Mouse (Mus musculus): ENCODE measurements around the gene Gmppa.

The Gmppa gene

GRCm38 (mm10) chr1:75455433-75455832 is 19.7 kb downstream of the Gmppa start:
- DNase-seq (ENCODE audit: low read depth, low spot score), result no peak

GRCm38 (mm10) chr1:75455948-75456347 is 20.2 kb downstream of the Gmppa start:
- no peak for DNase-seq (ENCODE audit: low read depth, low spot score)

GRCm38 (mm10) chr1:75456746-75457564 is 21.2 kb downstream of the Gmppa start:
- DNase-seq (ENCODE audit: low read depth, low spot score), result no peak

GRCm38 (mm10) chr1:75457710-75458024 is 21.9 kb downstream of the Gmppa start:
- DNase-seq (ENCODE audit: low read depth, low spot score), result no peak

GRCm38 (mm10) chr1:75458025-75458788 is 22.5 kb downstream of the Gmppa start:
- no peak for DNase-seq (ENCODE audit: low read depth, low spot score)

- no peak for DNase-seq (ENCODE audit: low read depth, low spot score)
Observed at GRCm38 (mm10) chr1:75458789-75459684, 23.3 kb downstream of the Gmppa start.

- DNase-seq (ENCODE audit: low read depth, low spot score), result no peak
Observed at GRCm38 (mm10) chr1:75460297-75460696, 24.6 kb downstream of the Gmppa start.

- DNase-seq (ENCODE audit: low read depth, low spot score), result no peak
Observed at GRCm38 (mm10) chr1:75462636-75463035, 26.9 kb downstream of the Gmppa start.

GRCm38 (mm10) chr1:75463652-75464204 is 28.0 kb downstream of the Gmppa start:
- no peak for DNase-seq (ENCODE audit: low read depth, low spot score)

GRCm38 (mm10) chr1:75467215-75467927 is 31.6 kb downstream of the Gmppa start:
- DNase-seq (ENCODE audit: low read depth, low spot score), result peak; percentile 67

- no peak for DNase-seq (ENCODE audit: low read depth, low spot score)
Observed at GRCm38 (mm10) chr1:75469287-75469825, 33.6 kb downstream of the Gmppa start.

- no peak for DNase-seq (ENCODE audit: low read depth, low spot score)
Observed at GRCm38 (mm10) chr1:75476441-75476840, 40.7 kb downstream of the Gmppa start.

- peak; percentile 81 for DNase-seq (ENCODE audit: low read depth, low spot score)
Observed at GRCm38 (mm10) chr1:75477264-75477965, 41.7 kb downstream of the Gmppa start.

GRCm38 (mm10) chr1:75477966-75478290 is 42.2 kb downstream of the Gmppa start:
- peak; percentile 45 for DNase-seq (ENCODE audit: low read depth, low spot score)

- DNase-seq (ENCODE audit: low read depth, low spot score), result no peak
Observed at GRCm38 (mm10) chr1:75478497-75478896, 42.8 kb downstream of the Gmppa start.

GRCm38 (mm10) chr1:75478916-75479634 is 43.3 kb downstream of the Gmppa start, which contains the start of the genes Chpf and Tmem198:
Gene Chpf, minus strand, starts transcription at chr1:75479307.
Gene Tmem198, plus strand, starts transcription at chr1:75479532.
- peak; percentile 95 for DNase-seq (ENCODE audit: low read depth, low spot score)

GRCm38 (mm10) chr1:75479635-75479989 is 43.9 kb downstream of the Gmppa start:
- DNase-seq (ENCODE audit: low read depth, low spot score), result no peak

GRCm38 (mm10) chr1:75480036-75480435 is 44.3 kb downstream of the Gmppa start:
- no peak for DNase-seq (ENCODE audit: low read depth, low spot score)

GRCm38 (mm10) chr1:75480735-75481134 is 45.0 kb downstream of the Gmppa start:
- DNase-seq (ENCODE audit: low read depth, low spot score), result no peak

All from CD4-positive helper T cell, adult 2 months (primary cell).